Mouse (Mus musculus) lung, postnatal 14 days (tissue): ENCODE data around the gene Hyou1.
"Not testable (repeated sequence)": the region's sequence is repeated elsewhere in the genome, so short reads cannot be mapped to it uniquely, and the experiment has no call there.

Experiments
- DNase-seq: peaks from one replicate; pipeline ENCODE4 v3.0.0; 2021

Hyou1 gene

GRCm38 (mm10) chr9:44352337-44352736 is 27.0 kb upstream of the Hyou1 start:
- no peak for DNase-seq

- no peak for DNase-seq
These were observed 26.1 kb upstream of the Hyou1 start for GRCm38 (mm10) chr9:44353142-44353541.

DNA sequence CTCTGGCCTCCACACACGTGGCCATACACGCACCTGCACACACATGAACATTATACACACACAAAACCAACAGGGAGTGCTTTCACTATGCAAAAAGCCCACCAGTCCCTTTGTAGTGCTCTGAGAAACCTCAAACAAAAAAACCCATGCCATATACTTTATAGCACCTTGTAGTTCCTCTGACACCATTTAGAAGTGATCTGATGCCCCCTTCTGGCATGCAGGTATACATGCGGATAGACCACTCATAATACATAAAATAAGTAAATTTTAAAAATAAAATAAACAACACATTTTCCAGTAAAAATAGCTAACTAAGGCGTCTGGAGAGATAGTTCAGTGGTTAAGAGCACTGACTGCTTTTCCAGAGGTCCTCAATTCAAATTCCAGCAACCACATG is 22.1 kb upstream of the Hyou1 start:
- peak; percentile 32 for DNase-seq

DNA sequence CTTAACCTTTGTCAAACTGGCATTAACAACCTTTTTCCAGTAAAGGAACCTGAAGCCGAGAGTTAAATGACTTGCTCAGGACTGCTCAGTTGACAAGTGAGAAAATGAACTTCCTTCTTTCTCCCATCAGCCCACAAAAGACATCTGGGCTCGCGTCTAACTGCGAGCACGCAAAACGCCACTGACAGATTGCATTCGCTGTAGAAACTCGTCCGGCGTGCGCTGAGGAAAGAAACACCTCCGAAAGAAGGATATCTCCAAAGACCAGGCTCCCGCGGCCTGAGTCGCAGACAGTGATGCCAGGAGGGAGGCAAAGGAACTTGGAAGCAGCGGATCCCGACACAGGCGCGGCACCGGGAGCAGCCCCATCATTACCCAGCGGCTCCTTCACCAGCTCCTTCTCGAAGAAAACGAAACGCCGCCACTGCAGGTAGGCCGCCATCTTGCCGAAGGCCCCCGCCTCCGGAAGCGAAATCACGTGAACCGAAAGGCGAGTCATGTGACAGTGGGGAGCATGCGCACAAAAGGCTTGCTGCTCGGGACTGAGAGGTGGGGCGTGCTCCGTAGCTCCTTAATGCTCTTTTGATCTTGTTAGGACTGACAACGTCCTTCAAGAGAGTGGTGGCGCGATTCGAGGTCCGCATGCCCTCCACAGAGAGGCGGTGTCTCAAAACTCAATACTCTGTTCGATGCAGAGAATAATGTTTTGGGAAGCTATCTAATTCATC is 17.9 kb upstream of the Hyou1 start, which contains the start of gene Vps11:
TSS of gene Vps11 (minus strand) at position 481 of the 728 bp plus-strand sequence.
- peak; percentile 96 for DNase-seq

- not testable (repeated sequence) for DNase-seq
These were observed 17.4 kb upstream of the Hyou1 start for GRCm38 (mm10) chr9:44361931-44362330.

GRCm38 (mm10) chr9:44364480-44364879 is 14.8 kb upstream of the Hyou1 start:
- peak; percentile 21 for DNase-seq

- DNase-seq = no peak
These were observed 5.9 kb upstream of the Hyou1 start for GRCm38 (mm10) chr9:44373386-44373785.

DNA sequence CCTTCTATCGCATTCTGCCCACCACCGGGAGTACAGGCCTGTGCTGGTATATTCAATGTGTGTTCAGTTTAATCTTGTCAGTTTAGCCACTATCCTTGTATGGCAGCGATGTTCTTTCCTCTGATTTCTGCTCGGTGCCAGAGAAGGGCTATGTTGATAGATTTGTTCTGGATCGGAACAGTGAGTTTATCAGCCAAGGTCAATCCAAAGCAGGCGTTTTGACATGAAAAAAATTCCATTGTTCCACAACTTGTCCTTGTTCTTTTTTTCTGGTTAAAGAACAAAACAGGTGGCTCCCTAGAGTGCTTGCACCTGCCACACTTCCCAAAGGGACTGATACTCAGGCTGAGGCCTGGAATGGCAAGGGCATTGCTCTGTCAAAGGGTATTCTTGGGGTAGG is 3.1 kb upstream of the Hyou1 start:
- no peak for DNase-seq

DNA sequence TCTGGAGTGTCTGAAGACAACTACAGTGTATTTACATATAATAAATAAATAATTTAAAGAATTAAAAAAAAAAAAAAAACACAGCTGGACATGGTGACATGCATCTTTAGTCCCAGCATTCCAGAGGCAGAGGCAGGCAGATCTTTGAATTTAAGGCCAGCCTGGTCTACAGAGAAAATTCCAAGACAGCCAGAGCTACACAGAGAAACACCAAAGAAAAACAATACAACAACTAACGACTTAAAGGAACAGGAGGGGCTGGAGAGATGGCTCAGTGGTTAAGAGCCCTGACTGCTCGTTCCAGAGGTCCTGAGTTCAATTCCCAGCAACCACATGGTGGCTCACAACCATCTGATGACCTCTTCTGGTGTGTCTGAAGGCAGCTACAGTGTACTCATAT is 2.0 kb upstream of the Hyou1 start:
- DNase-seq = not testable (repeated sequence)

- DNase-seq = no peak
These were observed 1.0 kb upstream of the Hyou1 start for GRCm38 (mm10) chr9:44378153-44378730.

- no peak for DNase-seq
These were observed 572 bp downstream of the Hyou1 start for GRCm38 (mm10) chr9:44379862-44380261.

DNA sequence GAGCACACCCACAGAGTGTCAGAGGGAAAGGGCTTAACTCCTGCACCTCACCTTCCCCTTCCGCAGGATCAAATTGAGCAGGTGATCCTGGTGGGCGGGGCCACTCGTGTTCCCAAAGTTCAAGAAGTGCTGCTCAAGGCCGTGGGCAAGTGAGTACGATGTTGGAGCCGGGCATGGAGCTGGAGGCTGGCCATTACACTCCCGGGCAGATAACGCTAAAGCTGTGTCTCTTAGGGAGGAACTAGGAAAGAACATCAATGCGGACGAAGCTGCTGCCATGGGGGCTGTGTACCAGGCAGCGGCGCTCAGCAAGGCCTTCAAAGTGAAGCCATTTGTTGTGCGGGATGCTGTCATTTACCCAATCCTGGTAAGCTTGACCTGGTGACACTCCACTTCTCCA is 5.3 kb downstream of the Hyou1 start:
- no peak for DNase-seq

- DNase-seq = no peak
These were observed 7.9 kb downstream of the Hyou1 start for GRCm38 (mm10) chr9:44387221-44387620.

- peak; percentile 54 for DNase-seq
These were observed 10.0 kb downstream of the Hyou1 start for GRCm38 (mm10) chr9:44389273-44389672.

DNA sequence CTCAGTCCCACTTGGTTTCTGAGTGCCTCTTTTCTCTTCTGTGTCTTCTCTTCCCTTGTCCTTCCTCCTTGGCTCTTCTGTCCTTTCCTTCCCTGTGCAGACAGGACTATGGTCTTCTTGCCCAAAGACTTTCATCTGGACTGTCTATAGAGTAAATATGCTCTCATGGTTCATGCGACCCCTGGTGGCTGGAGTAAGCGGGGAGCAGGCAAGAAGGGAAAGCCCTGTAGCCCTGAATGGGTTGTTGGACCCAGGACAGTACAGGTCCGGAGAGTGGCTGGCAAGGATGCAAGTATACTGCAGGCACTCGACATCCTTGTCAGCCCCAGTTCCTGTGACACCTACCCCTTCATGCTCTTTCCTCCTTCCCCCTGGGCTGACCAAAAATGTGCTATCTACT is 12.2 kb downstream of the Hyou1 start:
- peak; percentile 87 for DNase-seq

- DNase-seq = peak; percentile 95
These were observed 17.6 kb downstream of the Hyou1 start, which contains the start of gene Slc37a4 for GRCm38 (mm10) chr9:44396684-44397411. Slc37a4 (plus strand) TSS chr9:44396852.

GRCm38 (mm10) chr9:44398087-44398486 is 18.8 kb downstream of the Hyou1 start:
- DNase-seq = no peak

- DNase-seq = no peak
These were observed 19.3 kb downstream of the Hyou1 start for GRCm38 (mm10) chr9:44398551-44398950.

DNA sequence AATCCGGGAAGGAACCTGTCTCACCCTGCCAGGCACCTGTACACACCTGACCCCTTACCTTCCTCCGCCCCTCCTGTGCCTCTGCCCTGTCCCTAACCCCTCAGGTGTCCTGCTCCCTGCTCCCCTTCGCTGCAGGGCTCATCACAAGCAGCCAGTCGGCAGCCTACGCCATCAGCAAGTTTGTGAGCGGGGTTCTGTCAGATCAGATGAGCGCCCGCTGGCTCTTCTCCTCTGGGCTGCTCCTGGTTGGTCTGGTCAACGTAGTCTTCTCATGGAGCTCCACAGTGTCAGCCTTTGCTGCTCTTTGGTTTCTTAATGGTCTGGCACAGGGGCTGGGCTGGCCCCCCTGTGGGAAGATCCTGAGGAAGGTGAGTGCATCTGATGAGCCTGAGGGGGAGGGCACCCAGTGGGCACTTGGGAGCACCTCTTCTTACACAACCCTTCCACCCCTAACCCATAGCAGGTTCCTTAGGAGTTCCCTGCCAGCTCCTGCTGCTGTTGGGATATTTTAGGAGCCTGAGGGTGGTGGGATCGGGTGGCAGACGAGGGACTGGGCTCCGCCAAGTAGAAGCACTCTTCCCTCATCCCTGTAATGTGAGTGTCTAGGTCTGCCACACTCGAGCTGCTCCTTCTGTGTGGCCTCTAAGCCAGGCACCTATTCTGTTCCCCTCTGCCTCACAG is 20.0 kb downstream of the Hyou1 start:
- no peak for DNase-seq

- no peak for DNase-seq
These were observed 20.5 kb downstream of the Hyou1 start for GRCm38 (mm10) chr9:44399795-44400114.

GRCm38 (mm10) chr9:44401081-44401480 is 21.8 kb downstream of the Hyou1 start:
- DNase-seq = no peak

- no peak for DNase-seq
These were observed 25.7 kb downstream of the Hyou1 start for GRCm38 (mm10) chr9:44405011-44405410.
